Comparison of ENCODE assay signal across 8 mouse cellular contexts in genomic region chr1:89939981-89940726, GRCm38 (mm10). TPM values are rescaled to one million over a fixed set of nuclear protein-coding genes. Genes with fewer than 3 reads are reported as not detected.
DNase-seq lines count a peak whose midpoint lies in the region; ATAC-seq and TF ChIP-seq lines count a peak whose summit lies in the region.

No protein-coding gene starts in this region.

- H3K27ac ChIP-seq in hindbrain, postnatal 0 days = no peak overlapping the region
- no peak overlapping the region for H3K27ac ChIP-seq in liver, embryonic 12.5 days
- H3K27ac ChIP-seq in neural tube, embryonic 15.5 days (replicated peaks) = no peak overlapping the region

- H3K4me3 ChIP-seq in hindbrain, postnatal 0 days (ENCODE audit: low read length) = no peak overlapping the region
- H3K4me3 ChIP-seq in liver, embryonic 12.5 days = peak overlapping the region; percentile 9
- no peak overlapping the region for H3K4me3 ChIP-seq in neural tube, embryonic 15.5 days (replicated peaks)

- peak; percentile 23 to 48 for DNase-seq in left cerebral cortex, adult 18-20 months (ENCODE audit: low spot score in 2 of 2)
- no peak for DNase-seq in left cerebral cortex, postnatal 36 days (ENCODE audit: low spot score in 2 of 2)
- DNase-seq in cerebellum, adult 9-10 months = peak; percentile 55
- peak; percentile 75 for DNase-seq in gastrocnemius, postnatal 14 days
- DNase-seq in hindbrain, postnatal 0 days (ENCODE audit: low spot score) = peak; percentile 74
- peak; percentile 55 to 57 for DNase-seq in thymus, postnatal 36 days

- intact Hi-C loops in left cerebral cortex, postnatal 36 days (cut with DNase I) = loop anchor here (5.0 kb wide), 2 partner anchors 93 to 273 kb away; no protein-coding TSS in a partner anchor
- intact Hi-C loops in gastrocnemius, postnatal 14 days (cut with DNase I; ENCODE audit: low total_unique reads) = loop anchor here (5.0 to 10.0 kb wide), 3 partner anchors 165 to 293 kb away; no protein-coding TSS in a partner anchor

- no peaks in the 10 kb centered on the region for H3K9me3 ChIP-seq in hindbrain, postnatal 0 days (ENCODE audit: low read length)
- H3K9me3 ChIP-seq in liver, embryonic 12.5 days (replicated peaks) = no peaks in the 10 kb centered on the region
- no peaks in the 10 kb centered on the region for H3K9me3 ChIP-seq in neural tube, embryonic 15.5 days (replicated peaks)

- peaks cover 59% of the 10 kb centered on the region for H3K27me3 ChIP-seq in hindbrain, postnatal 0 days (ENCODE audit: insufficient read depth, low read length)
- H3K27me3 ChIP-seq in liver, embryonic 12.5 days (replicated peaks) = peaks cover 98% of the 10 kb centered on the region
- H3K27me3 ChIP-seq in neural tube, embryonic 15.5 days (replicated peaks) = peaks cover 70% of the 10 kb centered on the region

- 10% methylated on average over 32 of the region's 34 CpGs for WGBS in hindbrain, postnatal 0 days
- WGBS in liver, embryonic 12.5 days (ENCODE audit: insufficient replicate concordance) = 6% methylated on average over 33 of the region's 34 CpGs
- 9% methylated on average over 34 of the region's 34 CpGs for WGBS in neural tube, embryonic 15.5 days

- no peak overlapping the region for H3K9ac ChIP-seq in hindbrain, postnatal 0 days (replicated peaks; ENCODE audit: low read length)
- no peak overlapping the region for H3K9ac ChIP-seq in liver, embryonic 12.5 days
- no peak overlapping the region for H3K9ac ChIP-seq in neural tube, embryonic 15.5 days (replicated peaks)

- H3K4me1 ChIP-seq in hindbrain, postnatal 0 days (ENCODE audit: insufficient read depth, low read length) = 0 out of 2 replicates have a peak, but pooled peaks cover 6% of the 10 kb centered on the region
- H3K4me1 ChIP-seq in liver, embryonic 12.5 days = 0 out of 2 replicates have a peak, but pooled peaks cover 7% of the 10 kb centered on the region
- H3K4me1 ChIP-seq in neural tube, embryonic 15.5 days = peaks cover 33% of the 10 kb centered on the region

- 0 out of 2 replicates have a peak, but pooled peaks have one; percentile 31 for ATAC-seq in hindbrain, postnatal 0 days
- peak; percentile 62 for ATAC-seq in liver, embryonic 12.5 days
- ATAC-seq in neural tube, embryonic 15.5 days (ENCODE audit: low FRiP score) = no peak

- H3K4me2 ChIP-seq in hindbrain, postnatal 0 days (ENCODE audit: low read depth, low read length) = 0 out of 2 replicates have a peak overlapping the region, but pooled peaks have one; percentile 20
- H3K4me2 ChIP-seq in liver, embryonic 12.5 days = peak overlapping the region; percentile 37
- H3K4me2 ChIP-seq in neural tube, embryonic 15.5 days = peak overlapping the region; percentile 23

- TF ChIP-seq CTCF in hindbrain, postnatal 0 days (IDR thresholded peaks at IDR 0.05; ENCODE audit: low read depth) = peak; percentile 84

- H3K36me3 ChIP-seq in hindbrain, postnatal 0 days (ENCODE audit: insufficient read depth, low read length) = no peaks in the 10 kb centered on the region
- H3K36me3 ChIP-seq in liver, embryonic 12.5 days = no peaks in the 10 kb centered on the region
- no peaks in the 10 kb centered on the region for H3K36me3 ChIP-seq in neural tube, embryonic 15.5 days

RNA-seq across cellular contexts. Expression of gene Gbx2, which starts 9.2 kb away (rescaled TPM):
- total RNA-seq in left cerebral cortex, adult 18-20 months (2021) = under 1 TPM; 0.21 to 0.89 TPM
- under 1 TPM in 1 of 2 experiments, not detected in 1; 0.45 TPM for total RNA-seq in left cerebral cortex, postnatal 36 days (2021)
- not detected for total RNA-seq in gastrocnemius, postnatal 14 days (2021)
- total RNA-seq in hindbrain, postnatal 0 days (2014; rRNA removed) = 22.1 and 27.7 TPM in 2 replicates
- polyA plus RNA-seq in hindbrain, postnatal 0 days (2015; fragmentation: Nextera tagmentation; extraction: Ambion mirVana) = 25.6 and 26.9 TPM in 2 replicates
- polyA plus RNA-seq in liver, embryonic 12.5 days (2016; fragmentation: Nextera tagmentation; extraction: Ambion mirVana) = 1.7 and 2.0 TPM in 2 replicates
- 21.7 and 30.5 TPM in 2 replicates for polyA plus RNA-seq in neural tube, embryonic 15.5 days (2015; fragmentation: Nextera tagmentation; extraction: Ambion mirVana)

Comparison
In these comparisons a context has a peak if more than half of its experiments do, and no peak if none do; other contexts are left out.
1. DNase-seq: peak in left cerebral cortex, adult 18-20 months (2 of 2), cerebellum, adult 9-10 months (single experiment), gastrocnemius, postnatal 14 days (single experiment), hindbrain, postnatal 0 days (single experiment) and thymus, postnatal 36 days (2 of 2); none in left cerebral cortex, postnatal 36 days (0 of 2).
2. RNA of gene Gbx2, which starts 9.2 kb away (total RNA-seq): 22.1 to 27.7 TPM in hindbrain, postnatal 0 days; 0.21 to 0.89 TPM in left cerebral cortex, adult 18-20 months, 0.45 TPM in left cerebral cortex, postnatal 36 days and not detected in gastrocnemius, postnatal 14 days; every median in the first group is over 10 times any median in the second.
3. Peak in every context shown above with its lines, with median percentiles within 50 percentile points of each other: H3K4me2 ChIP-seq.